Mouse (Mus musculus): ENCODE results near the gene Msantd2. TPM values are rescaled to one million over a fixed set of nuclear protein-coding genes. Genes with fewer than 3 reads are reported as not detected.

The Msantd2 gene
- polyA plus RNA-seq (2014; fragmentation: Nextera tagmentation; extraction: Ambion mirVana): 35.8 and 36.4 TPM in 2 replicates

DNA sequence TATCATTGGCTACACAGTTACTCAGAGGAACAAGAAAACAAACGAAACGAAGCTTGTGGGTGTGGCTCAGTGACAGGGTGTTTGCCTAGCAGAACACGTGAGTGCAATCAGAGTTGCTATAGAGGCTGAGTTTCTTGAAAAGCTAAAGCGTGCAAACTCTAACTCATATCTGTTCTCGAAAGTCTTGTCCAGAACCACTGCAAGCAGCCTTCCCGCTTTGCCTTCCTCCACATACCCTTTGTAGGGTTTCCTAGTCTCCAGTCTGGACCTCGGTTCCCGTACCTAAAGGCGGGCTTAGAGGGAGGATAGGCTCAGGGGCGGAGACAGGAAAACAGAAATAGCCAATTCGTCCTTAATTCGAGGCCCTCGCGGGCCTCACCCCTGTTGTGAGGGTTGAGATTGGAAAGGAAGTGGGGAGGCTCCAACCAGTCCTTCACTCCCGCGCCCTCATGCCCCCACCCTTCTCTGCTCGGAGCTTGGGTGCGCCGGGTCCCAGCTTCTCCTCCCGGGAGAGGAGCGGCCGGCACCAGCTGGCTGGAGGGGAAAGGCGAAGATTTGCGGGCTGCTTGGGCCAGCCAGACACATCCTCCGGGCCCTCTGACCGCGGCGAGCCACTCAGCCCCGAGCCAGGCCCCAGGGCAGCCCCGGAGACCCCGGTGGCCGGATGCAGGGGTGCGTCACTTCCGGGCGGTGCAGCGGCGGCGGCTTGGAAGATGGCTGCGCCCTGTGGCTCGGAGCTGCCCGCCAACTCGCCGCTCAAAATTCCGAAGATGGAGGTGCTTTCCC, at the start of gene Msantd2:
TSS of gene Msantd2 (plus strand) at position 709 of the 786 bp plus-strand sequence.
- Histone ChIP-seq H3K4me3 (ENCODE audit: low read depth, low read length) (peak within 1 kb of the TSS; percentile 77), H3K4me2 (peak within 1 kb of the TSS; percentile 87), H3K36me3 (ENCODE audit: control insufficient read depth, insufficient read depth, low read length) (no peaks in the 10 kb centered on the region), H3K4me1 (ENCODE audit: control insufficient read depth, insufficient read depth, low read length) (peaks cover 15% of the 10 kb centered on the region), H3K27me3 (ENCODE audit: control insufficient read depth, insufficient read depth, low read length) (no peaks in the 10 kb centered on the region), H3K9ac (ENCODE audit: low read length) (peak within 1 kb of the TSS; percentile 83), H3K9me3 (ENCODE audit: control insufficient read depth, low read length) (no peaks in the 10 kb centered on the region), H3K27ac (ENCODE audit: low read depth, low read length) (peak within 1 kb of the TSS; percentile 98)
- ATAC-seq (ENCODE audit: low FRiP score): peak; percentile 98
- WGBS: 1% methylated on average over 44 of the region's 44 CpGs
- DNase-seq (ENCODE audit: low spot score, missing footprints): peak; percentile 99

DNA sequence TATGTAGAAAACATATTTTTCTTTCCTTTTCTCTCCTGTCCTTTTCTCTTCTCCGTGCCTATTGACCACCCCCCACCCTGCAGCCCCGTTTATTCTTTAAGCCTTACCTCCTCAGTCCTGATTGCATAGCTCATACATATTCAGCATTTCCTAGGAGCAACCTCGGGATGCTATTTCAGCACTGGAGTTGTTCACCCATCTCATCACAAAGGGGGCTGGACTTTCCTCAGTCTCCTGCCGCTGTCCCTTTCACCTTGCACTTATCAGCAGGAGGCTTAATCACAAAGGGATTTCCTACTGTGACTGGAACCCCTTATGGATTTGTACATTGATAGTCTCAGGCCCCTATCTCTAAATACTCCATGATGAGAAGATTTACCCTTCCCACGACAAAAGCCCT, 36.7 kb upstream of the Msantd2 start:
- Histone ChIP-seq H3K4me3 (ENCODE audit: low read depth, low read length) (no peak overlapping the region), H3K27me3 (ENCODE audit: control insufficient read depth, insufficient read depth, low read length) (peaks cover 64% of the 10 kb centered on the region), H3K27ac (ENCODE audit: low read depth, low read length) (no peak overlapping the region), H3K9me3 (ENCODE audit: control insufficient read depth, low read length) (no peaks in the 10 kb centered on the region), H3K36me3 (ENCODE audit: control insufficient read depth, insufficient read depth, low read length) (no peaks in the 10 kb centered on the region), H3K9ac (ENCODE audit: low read length) (no peak overlapping the region), H3K4me1 (ENCODE audit: control insufficient read depth, insufficient read depth, low read length) (peaks cover 30% of the 10 kb centered on the region), H3K4me2 (peak overlapping the region; percentile 16; the same call in 1 of the 2 replicates)
- ATAC-seq (ENCODE audit: low FRiP score): no peak
- 0% methylated on average over 5 of the region's 5 CpGs for WGBS
- peak; percentile 88 for DNase-seq (ENCODE audit: low spot score, missing footprints)

DNA sequence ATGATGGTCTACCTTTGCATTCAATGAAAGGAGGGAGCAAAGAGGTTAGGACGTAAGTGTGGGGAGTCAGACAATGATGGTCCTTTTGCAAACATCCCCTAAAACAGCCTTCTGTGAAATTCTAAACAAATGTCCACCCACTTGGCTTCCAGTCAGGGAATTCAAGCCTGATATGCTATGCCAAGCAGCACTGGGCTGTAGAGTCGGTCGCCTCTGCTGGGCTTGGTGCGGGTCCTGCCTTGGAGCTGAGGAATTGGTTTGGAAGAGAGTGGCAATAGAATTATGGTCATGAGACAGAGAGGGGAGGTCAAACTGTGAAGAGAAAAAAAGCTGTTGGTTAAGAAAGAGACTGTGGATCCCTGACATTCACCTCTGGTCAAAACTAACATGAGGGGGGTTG, 35.8 kb upstream of the Msantd2 start:
- Histone ChIP-seq H3K9ac (ENCODE audit: low read length) (no peak overlapping the region), H3K36me3 (ENCODE audit: control insufficient read depth, insufficient read depth, low read length) (no peaks in the 10 kb centered on the region), H3K4me2 (no peak overlapping the region), H3K4me3 (ENCODE audit: low read depth, low read length) (no peak overlapping the region), H3K27ac (ENCODE audit: low read depth, low read length) (no peak overlapping the region), H3K9me3 (ENCODE audit: control insufficient read depth, low read length) (no peaks in the 10 kb centered on the region), H3K4me1 (ENCODE audit: control insufficient read depth, insufficient read depth, low read length) (peaks cover 30% of the 10 kb centered on the region), H3K27me3 (ENCODE audit: control insufficient read depth, insufficient read depth, low read length) (peaks cover 73% of the 10 kb centered on the region)
- ATAC-seq (ENCODE audit: low FRiP score) (no peak), DNase-seq (ENCODE audit: low spot score, missing footprints) (no peak)
- 32% methylated on average over 4 of the region's 4 CpGs for WGBS

DNA sequence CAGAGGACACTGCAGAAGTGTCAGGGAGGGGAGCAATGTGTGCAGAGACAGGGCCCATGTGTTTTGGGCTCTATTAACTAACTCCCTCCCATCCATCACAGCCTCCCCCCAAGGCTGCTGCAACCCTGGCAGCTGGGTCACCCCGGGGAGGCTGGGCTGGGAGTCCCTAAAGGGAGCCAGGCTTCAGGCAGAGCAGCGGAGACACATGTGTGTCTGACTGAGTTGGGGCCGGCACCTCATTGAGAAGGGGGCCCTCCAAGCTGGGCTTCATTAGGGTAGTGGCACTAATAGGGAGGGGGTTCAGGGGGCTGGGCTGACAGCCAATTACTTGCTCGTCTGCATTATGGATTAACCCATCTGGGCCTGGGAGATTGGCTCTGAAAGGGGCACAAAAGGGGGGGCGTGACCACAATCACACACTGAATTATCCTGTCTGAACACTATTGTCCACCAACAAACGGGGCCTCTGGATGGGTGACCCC, 35.1 kb upstream of the Msantd2 start:
- peaks cover 30% of the 10 kb centered on the region for H3K4me1 ChIP-seq (ENCODE audit: control insufficient read depth, insufficient read depth, low read length)
- no peaks in the 10 kb centered on the region for H3K36me3 ChIP-seq (ENCODE audit: control insufficient read depth, insufficient read depth, low read length)
- peak overlapping the region; percentile 10; the same call in 1 of the 2 replicates for H3K27ac ChIP-seq (ENCODE audit: low read depth, low read length)
- no peak overlapping the region for H3K4me2 ChIP-seq
- H3K27me3 ChIP-seq (ENCODE audit: control insufficient read depth, insufficient read depth, low read length): peaks cover 80% of the 10 kb centered on the region
- 3% methylated on average over 6 of the region's 6 CpGs for WGBS
- H3K9me3 ChIP-seq (ENCODE audit: control insufficient read depth, low read length): no peaks in the 10 kb centered on the region
- H3K9ac ChIP-seq (ENCODE audit: low read length): no peak overlapping the region
- DNase-seq (ENCODE audit: low spot score, missing footprints) (peak; percentile 92), ATAC-seq (ENCODE audit: low FRiP score) (peak; percentile 78)
- no peak overlapping the region for H3K4me3 ChIP-seq (ENCODE audit: low read depth, low read length)

DNA sequence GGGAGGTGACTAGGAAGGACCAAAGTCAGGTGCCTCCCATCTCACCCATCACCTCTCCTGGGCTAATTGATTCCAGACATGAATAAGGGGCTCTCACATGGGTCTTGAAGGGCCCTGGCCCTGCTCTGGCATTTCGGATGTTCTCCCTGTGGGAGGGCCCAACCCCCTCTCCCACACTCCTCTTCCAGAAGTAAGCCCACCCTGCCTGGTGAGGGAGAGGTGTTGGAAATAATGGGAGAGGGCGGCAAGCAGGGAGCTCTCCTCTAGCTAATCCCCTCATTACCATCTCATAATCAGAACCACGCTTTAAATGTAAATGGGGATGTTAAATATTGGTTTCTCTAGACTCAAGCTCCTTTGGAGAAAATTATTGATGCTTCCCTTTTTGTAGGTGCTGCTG, 34.1 kb upstream of the Msantd2 start:
- DNase-seq (ENCODE audit: low spot score, missing footprints): peak; percentile 84
- peak overlapping the region; percentile 10; the same call in 1 of the 2 replicates for H3K27ac ChIP-seq (ENCODE audit: low read depth, low read length)
- H3K4me1 ChIP-seq (ENCODE audit: control insufficient read depth, insufficient read depth, low read length): peaks cover 34% of the 10 kb centered on the region
- no peak overlapping the region for H3K9ac ChIP-seq (ENCODE audit: low read length)
- no peaks in the 10 kb centered on the region for H3K36me3 ChIP-seq (ENCODE audit: control insufficient read depth, insufficient read depth, low read length)
- WGBS: 6% methylated on average over 3 of the region's 3 CpGs
- peaks cover 88% of the 10 kb centered on the region for H3K27me3 ChIP-seq (ENCODE audit: control insufficient read depth, insufficient read depth, low read length)
- peak overlapping the region; percentile 1; the same call in 1 of the 2 replicates for H3K4me2 ChIP-seq
- H3K4me3 ChIP-seq (ENCODE audit: low read depth, low read length): no peak overlapping the region
- peak; percentile 49 for ATAC-seq (ENCODE audit: low FRiP score)
- no peaks in the 10 kb centered on the region for H3K9me3 ChIP-seq (ENCODE audit: control insufficient read depth, low read length)

DNA sequence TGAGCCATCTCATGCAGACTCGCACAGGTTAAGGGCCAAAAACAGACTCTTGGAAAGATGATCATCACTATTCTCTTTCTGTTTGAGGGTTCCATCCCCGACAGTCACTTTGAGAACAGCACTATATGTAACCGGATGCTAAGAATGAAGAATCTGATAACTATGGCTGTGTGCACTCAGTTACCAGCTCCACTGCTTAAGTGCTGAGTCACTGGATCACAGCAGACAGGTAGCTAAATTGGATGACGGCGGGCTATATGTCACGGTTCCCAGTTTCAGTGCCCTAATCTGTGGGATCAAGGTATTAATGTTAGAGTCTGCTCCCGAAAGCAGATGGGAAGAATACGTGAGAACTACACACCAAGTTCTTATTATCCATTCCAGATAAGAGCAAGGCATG, 33.3 kb upstream of the Msantd2 start:
- WGBS: 4% methylated on average over 8 of the region's 8 CpGs
- Histone ChIP-seq H3K9ac (ENCODE audit: low read length) (no peak overlapping the region), H3K9me3 (ENCODE audit: control insufficient read depth, low read length) (no peaks in the 10 kb centered on the region), H3K4me2 (no peak overlapping the region), H3K4me3 (ENCODE audit: low read depth, low read length) (no peak overlapping the region), H3K27me3 (ENCODE audit: control insufficient read depth, insufficient read depth, low read length) (peaks cover 94% of the 10 kb centered on the region), H3K4me1 (ENCODE audit: control insufficient read depth, insufficient read depth, low read length) (peaks cover 41% of the 10 kb centered on the region), H3K27ac (ENCODE audit: low read depth, low read length) (no peak overlapping the region), H3K36me3 (ENCODE audit: control insufficient read depth, insufficient read depth, low read length) (no peaks in the 10 kb centered on the region)
- ATAC-seq (ENCODE audit: low FRiP score) (no peak), DNase-seq (ENCODE audit: low spot score, missing footprints) (peak; percentile 91)

DNA sequence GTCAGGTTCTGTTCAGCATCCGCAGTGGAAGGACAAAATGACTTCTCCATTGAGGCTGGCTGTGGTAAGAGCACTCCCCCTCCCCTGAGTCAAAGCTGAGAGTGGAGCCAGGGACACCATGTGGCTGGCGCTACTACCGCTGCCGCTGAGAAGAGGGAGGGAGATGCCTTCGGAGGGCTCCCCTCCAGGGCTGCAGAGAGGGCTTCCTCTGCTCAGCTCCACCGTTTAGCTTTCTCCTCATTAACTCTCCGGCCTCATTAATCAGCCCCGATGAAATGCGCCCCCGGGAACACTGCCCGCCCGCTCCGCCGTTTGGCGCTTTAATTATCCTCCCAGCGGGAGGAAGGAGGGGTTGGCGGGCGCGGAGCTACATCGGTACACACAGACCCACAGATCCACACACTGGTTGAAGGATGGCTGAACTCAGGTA, 32.6 kb upstream of the Msantd2 start:
- Histone ChIP-seq H3K9ac (ENCODE audit: low read length) (no peak overlapping the region), H3K27ac (ENCODE audit: low read depth, low read length) (no peak overlapping the region)
- peak; percentile 33; the same call in 1 of the 2 replicates for ATAC-seq (ENCODE audit: low FRiP score)

DNA sequence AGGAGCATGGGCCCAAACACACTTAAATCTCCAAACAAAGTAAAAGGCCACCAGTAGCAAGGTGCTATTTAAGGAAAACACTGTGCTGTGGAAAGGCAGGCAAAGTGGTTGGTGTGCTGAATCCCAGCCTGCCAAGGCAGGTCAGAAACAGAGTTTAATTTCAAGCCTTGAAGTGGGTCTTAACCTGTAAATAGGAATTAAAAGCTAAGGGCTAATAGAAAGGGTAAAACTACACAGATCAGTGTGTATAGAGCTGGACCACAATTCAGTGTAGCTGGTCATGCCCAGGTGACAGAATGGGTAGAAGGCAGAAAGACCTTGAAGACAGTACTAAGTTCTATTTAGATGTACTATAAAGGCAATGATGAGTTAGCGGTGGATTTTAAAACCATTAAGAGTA, 32.0 kb upstream of the Msantd2 start:
- ATAC-seq (ENCODE audit: low FRiP score) (no peak), DNase-seq (ENCODE audit: low spot score, missing footprints) (peak; percentile 90)
- H3K9me3 ChIP-seq (ENCODE audit: control insufficient read depth, low read length): no peaks in the 10 kb centered on the region
- H3K4me3 ChIP-seq (ENCODE audit: low read depth, low read length): no peak overlapping the region
- peaks cover 35% of the 10 kb centered on the region for H3K4me1 ChIP-seq (ENCODE audit: control insufficient read depth, insufficient read depth, low read length)
- peak overlapping the region; percentile 47 for H3K4me2 ChIP-seq
- peaks cover 99% of the 10 kb centered on the region for H3K27me3 ChIP-seq (ENCODE audit: control insufficient read depth, insufficient read depth, low read length)
- WGBS: 31% methylated on average over 1 of the region's 1 CpGs
- H3K27ac ChIP-seq (ENCODE audit: low read depth, low read length): no peak overlapping the region
- H3K9ac ChIP-seq (ENCODE audit: low read length): no peak overlapping the region
- no peaks in the 10 kb centered on the region for H3K36me3 ChIP-seq (ENCODE audit: control insufficient read depth, insufficient read depth, low read length)

More for the DNA sequence above, 32.6 kb upstream of the Msantd2 start:
- peak overlapping the region; percentile 27 for H3K4me3 ChIP-seq (ENCODE audit: low read depth, low read length)
- DNase-seq (ENCODE audit: low spot score, missing footprints): peak; percentile 93
- H3K27me3 ChIP-seq (ENCODE audit: control insufficient read depth, insufficient read depth, low read length): peaks cover 94% of the 10 kb centered on the region
- peaks cover 38% of the 10 kb centered on the region for H3K4me1 ChIP-seq (ENCODE audit: control insufficient read depth, insufficient read depth, low read length)
- H3K9me3 ChIP-seq (ENCODE audit: control insufficient read depth, low read length): no peaks in the 10 kb centered on the region
- H3K36me3 ChIP-seq (ENCODE audit: control insufficient read depth, insufficient read depth, low read length): no peaks in the 10 kb centered on the region
- H3K4me2 ChIP-seq: peak overlapping the region; percentile 47
- WGBS: 0% methylated on average over 20 of the region's 20 CpGs

DNA sequence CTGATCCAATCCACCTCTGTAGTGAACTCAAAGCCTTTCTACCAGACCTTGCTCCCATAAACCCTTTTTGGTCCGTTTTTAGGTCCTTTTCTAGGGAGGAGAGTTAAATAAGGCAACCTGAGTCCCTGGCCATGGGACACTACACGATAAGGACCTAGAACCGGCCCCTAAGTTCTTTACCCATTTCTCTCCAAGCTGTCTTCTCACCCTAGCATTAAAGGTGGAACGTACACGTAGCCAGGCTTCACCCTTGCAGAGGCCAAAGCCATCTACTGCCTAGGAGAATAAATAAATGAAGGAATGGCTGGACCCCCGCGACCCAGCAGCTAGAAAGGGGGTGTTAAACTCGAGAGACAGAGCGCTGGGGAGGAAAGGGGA, 29.5 kb upstream of the Msantd2 start:
- peaks cover 21% of the 10 kb centered on the region for H3K4me1 ChIP-seq (ENCODE audit: control insufficient read depth, insufficient read depth, low read length)
- no peaks in the 10 kb centered on the region for H3K36me3 ChIP-seq (ENCODE audit: control insufficient read depth, insufficient read depth, low read length)
- under 1% methylated on average over 9 of the region's 9 CpGs for WGBS
- DNase-seq (ENCODE audit: low spot score, missing footprints) (peak; percentile 94), ATAC-seq (ENCODE audit: low FRiP score) (no peak)
- H3K4me2 ChIP-seq: peak overlapping the region; percentile 73
- H3K27me3 ChIP-seq (ENCODE audit: control insufficient read depth, insufficient read depth, low read length): peaks cover 84% of the 10 kb centered on the region
- peak overlapping the region; percentile 61 for H3K9ac ChIP-seq (ENCODE audit: low read length)
- peak overlapping the region; percentile 1; the same call in 1 of the 2 replicates for H3K27ac ChIP-seq (ENCODE audit: low read depth, low read length)
- H3K4me3 ChIP-seq (ENCODE audit: low read depth, low read length): peak overlapping the region; percentile 41
- no peaks in the 10 kb centered on the region for H3K9me3 ChIP-seq (ENCODE audit: control insufficient read depth, low read length)
